Mouse (Mus musculus) kidney, postnatal 25 days (tissue): ENCODE data around the gene Ckap5.
"Not testable (repeated sequence)": the region's sequence is repeated elsewhere in the genome, so short reads cannot be mapped to it uniquely, and the experiment has no call there.

ENCODE experiments used
- DNase-seq, 2 experiments: peaks; one replicate each; pipeline ENCODE4 v3.0.0; 2021; ENCODE audit warnings: mixed read lengths in 2 of 2

Ckap5 gene

GRCm38 (mm10) chr2:91526294-91527146 is at the start of gene Ckap5:
Gene Ckap5 (plus strand): TSS chr2:91526762.
- peak; percentile 93 to 97 for DNase-seq

- no peak for DNase-seq
Observed at GRCm38 (mm10) chr2:91476841-91477240, 49.7 kb upstream of the Ckap5 start.

GRCm38 (mm10) chr2:91480399-91480801 is 46.2 kb upstream of the Ckap5 start:
- DNase-seq, result no peak

DNA sequence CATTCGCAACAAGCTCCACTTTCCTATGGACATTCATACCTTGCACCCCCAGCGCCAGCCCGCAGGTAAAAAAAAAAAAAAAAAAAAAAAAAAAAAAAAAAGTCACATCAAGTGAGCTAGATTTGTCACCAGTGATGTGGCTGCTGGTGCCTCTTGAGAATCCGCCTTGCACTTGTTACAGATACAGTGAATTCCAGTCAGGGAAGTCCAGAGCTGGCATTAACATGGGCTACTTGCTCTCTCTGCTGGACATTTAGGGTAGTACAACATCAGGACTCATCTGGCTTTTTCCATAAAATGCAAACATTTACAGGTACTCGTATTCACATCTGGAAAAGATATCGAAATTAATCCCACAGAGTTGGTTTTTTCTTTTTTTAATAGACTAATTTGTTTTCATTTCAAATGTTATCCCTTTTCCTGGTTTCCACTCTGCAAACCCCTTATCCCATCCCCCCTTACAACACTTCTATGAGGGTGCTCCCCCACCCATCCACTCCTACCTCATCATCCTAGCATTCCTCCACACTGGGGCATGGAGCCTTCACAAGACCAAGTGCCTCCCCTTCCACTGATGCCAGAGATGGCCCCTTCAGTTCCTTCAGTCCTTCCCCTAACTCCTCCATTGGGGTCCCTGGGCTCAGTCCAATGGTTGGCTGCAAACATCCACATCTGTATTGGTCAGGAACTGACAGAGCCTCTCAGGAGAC is 45.6 kb upstream of the Ckap5 start:
- peak; percentile 44 to 75 for DNase-seq

GRCm38 (mm10) chr2:91484698-91485097 is 41.9 kb upstream of the Ckap5 start:
- DNase-seq, result no peak

DNA sequence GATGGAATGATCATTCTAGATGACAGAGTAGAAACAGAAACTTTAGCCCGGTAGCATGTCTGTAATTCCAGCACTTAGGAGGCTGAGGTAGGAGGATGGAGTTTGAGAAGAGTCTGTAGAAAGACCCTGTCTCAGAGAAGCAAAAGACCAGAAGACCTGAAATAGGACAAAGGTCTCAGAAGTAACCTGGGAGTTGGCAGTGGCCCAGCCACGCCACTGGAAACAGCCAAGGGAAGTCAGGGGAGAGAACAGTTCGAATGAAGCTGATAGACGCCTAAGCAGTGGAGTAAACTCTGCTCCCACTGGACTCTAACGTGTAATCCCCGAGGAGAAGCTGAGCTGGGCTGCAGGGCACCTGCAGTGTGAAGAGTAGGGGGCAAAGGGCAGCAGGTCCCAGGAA is 41.3 kb upstream of the Ckap5 start:
- peak in 1 of 2 experiments; percentile 48 for DNase-seq

- DNase-seq, result peak; percentile 49 to 61
Observed at GRCm38 (mm10) chr2:91487295-91487694, 39.3 kb upstream of the Ckap5 start.

DNA sequence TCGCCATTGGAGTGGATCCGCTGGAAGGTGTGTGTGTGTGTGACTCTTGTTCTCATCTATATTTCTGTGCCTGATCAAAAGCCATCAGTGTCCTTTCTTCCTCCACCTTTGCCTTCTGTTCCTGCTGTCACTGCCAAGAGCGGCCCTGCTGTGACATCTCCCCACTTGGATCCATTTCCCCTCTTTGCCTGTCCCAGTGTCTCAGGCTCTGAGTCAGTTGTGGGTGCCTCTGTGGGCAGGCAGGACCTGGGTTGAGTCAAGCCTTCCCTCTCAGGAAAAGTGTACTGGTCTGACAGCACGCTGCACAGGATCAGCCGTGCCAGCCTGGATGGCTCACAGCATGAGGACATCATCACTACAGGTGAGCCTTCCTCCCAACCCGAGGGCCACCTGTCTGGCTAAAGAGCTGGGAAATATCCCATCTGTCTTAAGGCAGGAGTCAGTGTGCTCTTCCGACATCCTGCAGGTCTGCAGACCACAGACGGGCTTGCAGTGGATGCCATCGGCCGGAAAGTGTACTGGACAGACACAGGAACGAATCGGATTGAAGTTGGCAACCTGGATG is 34.4 kb upstream of the Ckap5 start:
- DNase-seq, result no peak

DNA sequence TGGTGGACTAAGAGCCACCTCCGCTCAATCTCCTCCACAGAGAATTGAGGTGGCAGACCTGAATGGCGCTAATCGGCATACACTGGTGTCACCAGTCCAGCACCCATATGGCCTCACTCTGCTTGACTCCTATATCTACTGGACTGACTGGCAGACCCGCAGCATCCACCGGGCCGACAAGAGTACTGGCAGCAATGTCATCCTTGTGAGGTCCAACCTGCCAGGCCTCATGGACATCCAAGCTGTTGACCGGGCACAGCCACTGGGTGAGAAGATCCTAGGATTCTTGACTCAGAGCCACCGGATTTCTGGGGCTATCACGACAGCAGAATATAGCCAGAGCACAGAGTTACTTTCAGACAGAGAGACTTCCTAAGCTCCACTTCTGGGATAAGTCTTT is 32.6 kb upstream of the Ckap5 start:
- no peak for DNase-seq

- no peak for DNase-seq
Observed at GRCm38 (mm10) chr2:91498093-91498719, 28.4 kb upstream of the Ckap5 start.

- no peak for DNase-seq
Observed at GRCm38 (mm10) chr2:91508076-91508475, 18.5 kb upstream of the Ckap5 start.

DNA sequence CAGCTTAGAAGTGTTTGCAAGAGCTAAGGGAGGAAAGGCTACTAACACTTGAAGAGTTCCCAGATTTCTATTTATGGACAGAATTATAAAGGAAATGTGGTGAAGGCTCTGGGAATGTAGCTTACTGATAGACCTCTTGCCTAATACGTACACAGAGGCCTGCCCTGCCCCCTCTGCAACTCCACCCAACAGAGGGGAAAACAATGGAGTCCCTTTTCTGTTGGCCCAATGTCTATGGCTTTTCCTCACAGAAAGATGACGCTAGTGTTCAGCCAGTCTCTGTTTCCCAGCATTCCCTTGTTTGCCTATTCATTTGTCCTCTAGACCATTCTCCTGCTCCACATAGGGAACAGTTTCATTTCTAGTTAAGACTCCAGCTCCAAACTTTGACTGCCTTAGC is 9.4 kb upstream of the Ckap5 start:
- no peak for DNase-seq

- DNase-seq, result peak in 1 of 2 experiments; percentile 15
Observed at GRCm38 (mm10) chr2:91527147-91527486, 555 bp downstream of the Ckap5 start.

DNA sequence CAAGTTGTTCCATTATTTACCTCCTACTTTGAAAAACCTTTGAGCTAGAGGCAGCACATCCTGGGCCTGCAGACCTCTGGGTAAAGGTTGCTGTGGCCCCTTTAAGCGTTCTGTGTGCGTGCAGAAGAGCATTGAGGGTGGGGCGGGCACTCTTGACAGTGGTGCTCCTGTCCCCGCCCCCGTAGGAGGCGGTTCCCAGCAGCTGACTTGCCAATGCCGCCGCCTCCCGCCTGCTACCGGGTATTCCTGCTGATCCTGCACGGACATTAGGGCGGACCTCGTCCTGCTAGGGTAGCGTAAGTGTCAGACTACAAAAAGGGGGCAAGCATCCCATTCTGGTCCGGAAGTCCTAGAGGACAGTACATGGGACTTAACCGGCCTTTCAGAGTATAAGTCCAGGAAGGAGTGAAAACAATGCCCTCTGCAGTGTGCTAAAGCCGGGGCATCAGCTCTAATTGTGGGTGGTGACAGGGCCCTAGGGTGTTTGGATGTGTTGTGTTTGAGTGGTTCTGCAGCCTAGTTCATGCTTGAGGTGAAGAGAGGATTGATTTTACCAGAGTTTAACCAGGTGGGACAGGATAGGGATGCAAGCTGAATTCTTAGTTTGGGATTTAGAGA is 11.1 kb downstream of the Ckap5 start:
- peak; percentile 95 to 97 for DNase-seq

DNA sequence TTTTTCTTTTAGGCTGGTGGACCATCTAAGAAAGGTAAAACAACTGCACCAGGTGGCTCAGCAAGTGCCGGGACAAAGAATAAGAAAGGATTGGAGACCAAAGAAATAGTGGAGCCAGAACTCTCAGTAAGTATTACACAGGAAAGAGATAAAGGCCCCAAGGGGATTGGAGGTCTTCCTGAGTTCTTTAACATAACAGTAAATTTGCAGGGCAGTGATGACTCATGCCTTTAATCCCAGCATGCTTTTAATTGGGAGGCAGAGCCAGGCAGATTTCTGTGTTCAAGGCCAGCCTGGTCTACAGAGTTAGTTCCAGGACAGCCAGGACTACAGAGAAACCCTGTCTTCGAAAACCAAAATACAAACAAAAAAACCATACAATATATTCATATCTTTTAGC is 41.6 kb downstream of the Ckap5 start:
- DNase-seq, result no peak

DNA sequence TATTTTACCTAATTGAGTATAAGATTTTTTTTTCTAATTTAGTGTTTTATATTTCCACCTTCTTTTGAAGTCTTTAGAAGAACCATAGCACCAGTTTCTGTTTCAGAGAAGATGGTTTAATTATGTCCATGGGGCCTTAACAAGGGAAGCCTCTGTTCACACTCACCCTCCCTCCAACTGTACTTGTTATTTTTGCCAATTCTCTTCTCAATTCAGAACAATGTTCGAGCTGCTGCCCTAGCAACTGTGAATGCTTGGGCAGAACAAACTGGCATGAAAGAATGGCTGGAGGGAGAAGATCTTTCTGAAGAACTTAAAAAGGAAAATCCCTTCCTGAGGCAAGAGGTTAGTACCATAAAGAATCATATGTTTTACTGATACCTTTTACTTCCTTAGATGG is 54.3 kb downstream of the Ckap5 start:
- no peak for DNase-seq

DNA sequence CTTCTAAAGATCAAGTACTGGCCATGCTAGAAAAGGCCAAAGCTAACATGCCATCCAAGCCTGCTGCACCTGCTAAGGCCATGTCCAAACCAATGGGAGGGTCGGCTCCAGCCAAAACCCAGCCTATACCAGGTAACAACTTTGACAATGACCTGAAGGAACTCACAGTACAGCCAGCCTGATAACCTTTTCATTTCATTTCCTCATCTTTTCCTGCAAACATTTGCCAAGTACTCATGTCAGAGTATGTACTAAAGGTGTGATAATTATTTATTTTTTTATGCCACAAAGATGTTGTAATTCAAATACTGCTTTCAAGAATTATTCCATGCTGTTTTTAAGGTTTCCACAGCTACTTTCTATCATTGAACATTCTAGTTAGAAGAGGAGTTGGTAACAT is 59.7 kb downstream of the Ckap5 start:
- DNase-seq, result no peak

DNA sequence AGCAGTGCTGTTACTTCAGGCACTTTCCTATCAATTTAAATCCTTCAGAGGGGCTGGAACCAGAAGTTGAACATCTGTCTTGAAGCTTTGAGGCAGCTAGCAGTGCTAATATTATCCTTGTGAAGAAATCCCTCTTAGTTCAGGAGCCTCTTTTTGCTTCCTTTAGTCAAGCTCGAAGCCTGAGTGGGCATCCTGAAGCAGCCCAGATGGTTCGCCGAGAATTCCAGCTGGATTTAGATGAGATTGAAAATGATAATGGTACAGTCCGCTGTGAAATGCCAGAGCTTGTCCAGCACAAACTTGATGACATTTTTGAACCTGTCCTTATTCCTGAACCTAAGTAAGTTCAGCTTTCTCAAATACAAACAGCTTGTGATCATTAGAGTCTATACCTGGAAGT is 73.9 kb downstream of the Ckap5 start:
- DNase-seq, result no peak

DNA sequence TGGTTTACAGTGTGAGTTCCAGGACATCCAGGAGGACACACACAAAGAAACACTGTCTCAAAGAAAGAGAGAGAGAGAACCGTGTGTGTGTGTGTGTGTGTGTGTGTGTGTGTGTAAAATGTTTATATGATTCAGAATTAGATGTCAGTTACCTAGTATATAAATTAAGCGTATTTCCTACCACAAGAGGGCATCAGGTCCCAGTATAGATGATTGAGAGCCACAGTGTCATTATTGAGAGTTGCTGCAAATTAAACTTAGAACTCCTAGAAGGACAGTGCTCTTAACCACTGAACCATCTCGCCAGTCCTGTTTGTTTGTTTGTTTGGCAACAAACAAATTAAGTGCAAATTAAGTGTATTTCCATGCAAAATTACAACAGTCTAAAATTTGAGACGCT is 75.8 kb downstream of the Ckap5 start:
- DNase-seq, result no peak

GRCm38 (mm10) chr2:91609370-91609769 is 82.8 kb downstream of the Ckap5 start:
- not testable (repeated sequence) for DNase-seq

DNA sequence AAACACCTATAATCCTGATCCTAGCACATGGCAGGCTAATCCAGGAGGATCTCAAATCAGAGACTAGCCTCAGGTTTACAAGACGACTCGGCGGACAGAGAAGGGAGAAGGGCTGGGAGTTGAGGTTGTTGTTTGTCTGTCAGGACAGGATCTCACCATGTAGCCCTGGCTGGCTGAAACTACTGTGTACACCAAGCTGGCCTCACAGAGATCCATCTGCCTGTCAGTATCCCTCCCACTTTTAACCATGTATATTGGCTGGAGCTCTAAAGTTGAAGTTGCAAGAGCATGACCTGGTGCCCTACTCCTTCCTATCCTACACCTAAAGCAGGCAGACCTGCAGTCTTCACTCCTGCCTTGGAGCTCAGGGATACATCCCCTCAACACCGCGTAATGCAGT is 95.8 kb downstream of the Ckap5 start:
- DNase-seq, result no peak

DNA sequence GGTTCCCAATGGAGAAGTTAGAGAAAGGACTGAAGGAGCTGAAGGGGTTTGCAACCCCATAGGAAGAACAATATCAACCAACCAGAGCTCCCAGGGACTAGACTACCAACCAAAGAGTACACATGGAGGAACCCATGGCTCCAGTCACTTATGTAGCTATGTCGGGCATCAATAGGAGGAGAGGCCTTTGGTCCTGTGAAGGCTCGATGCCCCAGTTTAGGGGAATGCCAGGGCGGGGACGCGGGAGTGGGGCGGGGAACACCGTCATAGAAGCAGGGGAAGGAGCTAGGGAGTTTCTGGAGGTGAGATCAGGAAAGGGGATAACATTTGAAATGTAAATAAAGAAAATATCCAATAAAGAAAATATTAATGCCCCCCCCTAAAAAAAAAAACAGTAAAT is 96.8 kb downstream of the Ckap5 start:
- DNase-seq, result not testable (repeated sequence)

DNA sequence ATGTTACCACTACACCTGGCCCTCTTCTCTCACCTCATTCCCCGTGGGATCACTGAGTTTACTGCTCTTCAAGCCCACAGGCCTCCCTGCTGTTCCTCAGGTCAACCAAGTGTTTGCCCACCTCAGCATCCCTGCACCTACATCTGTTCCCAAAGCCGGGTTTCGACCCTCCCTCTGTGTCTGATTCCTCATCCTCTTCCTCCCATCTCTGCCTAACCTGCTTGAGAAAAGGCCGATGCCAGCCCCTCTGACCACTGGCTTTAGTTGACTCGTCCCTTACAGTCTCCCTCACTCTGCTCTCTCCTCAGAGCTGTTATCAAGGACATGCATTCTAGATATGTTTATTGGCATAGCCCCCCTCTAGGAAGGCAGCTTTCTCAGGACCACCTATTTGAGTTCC is 100.9 kb downstream of the Ckap5 start:
- DNase-seq, result no peak
